Mouse (Mus musculus) c-Kit-positive CD71-positive TER-119-positive erythroid progenitor cells, embryonic 14.5 days (primary cell): ENCODE measurements around the gene Tmem42.

Experiments used
- DNase-seq: peaks from one replicate; pipeline ENCODE4 v3.0.0-alpha.2; 2013; ENCODE audit warnings: low spot score

The Tmem42 gene

DNA sequence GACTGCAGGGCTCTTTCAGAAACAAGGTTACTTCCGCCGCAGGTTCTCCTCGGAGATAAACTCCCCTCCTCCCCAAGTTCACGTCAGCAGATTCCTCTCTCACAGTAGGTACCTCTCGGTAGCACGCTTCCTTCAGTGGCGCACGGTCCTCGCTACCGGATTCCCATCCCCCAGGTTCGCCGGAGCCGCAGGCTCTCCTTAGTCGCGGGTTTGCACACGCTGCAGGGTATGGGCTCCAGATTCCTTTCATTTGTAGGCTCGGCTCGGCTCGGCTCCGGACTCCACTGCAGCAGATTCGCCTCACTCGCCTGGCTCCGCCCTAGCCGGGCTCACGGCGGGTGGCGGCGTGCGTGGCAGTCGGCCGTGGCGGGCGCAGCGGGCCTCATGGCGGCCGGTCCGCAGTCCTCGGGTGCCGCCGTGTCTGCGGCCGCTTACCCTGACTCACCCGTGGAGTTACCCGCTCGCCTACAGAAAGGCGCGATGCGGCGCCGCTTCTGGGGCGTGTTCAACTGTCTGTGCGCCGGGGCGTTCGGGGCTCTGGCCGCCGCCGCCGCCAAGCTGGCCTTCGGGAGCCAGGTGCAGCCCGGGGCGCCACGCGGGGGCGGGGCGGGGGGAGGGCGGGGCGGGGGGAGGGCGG is at the start of gene Tmem42:
TSS of gene Tmem42 (plus strand) at position 332 of the 637 bp plus-strand sequence.
- peak; percentile 71 for DNase-seq

DNA sequence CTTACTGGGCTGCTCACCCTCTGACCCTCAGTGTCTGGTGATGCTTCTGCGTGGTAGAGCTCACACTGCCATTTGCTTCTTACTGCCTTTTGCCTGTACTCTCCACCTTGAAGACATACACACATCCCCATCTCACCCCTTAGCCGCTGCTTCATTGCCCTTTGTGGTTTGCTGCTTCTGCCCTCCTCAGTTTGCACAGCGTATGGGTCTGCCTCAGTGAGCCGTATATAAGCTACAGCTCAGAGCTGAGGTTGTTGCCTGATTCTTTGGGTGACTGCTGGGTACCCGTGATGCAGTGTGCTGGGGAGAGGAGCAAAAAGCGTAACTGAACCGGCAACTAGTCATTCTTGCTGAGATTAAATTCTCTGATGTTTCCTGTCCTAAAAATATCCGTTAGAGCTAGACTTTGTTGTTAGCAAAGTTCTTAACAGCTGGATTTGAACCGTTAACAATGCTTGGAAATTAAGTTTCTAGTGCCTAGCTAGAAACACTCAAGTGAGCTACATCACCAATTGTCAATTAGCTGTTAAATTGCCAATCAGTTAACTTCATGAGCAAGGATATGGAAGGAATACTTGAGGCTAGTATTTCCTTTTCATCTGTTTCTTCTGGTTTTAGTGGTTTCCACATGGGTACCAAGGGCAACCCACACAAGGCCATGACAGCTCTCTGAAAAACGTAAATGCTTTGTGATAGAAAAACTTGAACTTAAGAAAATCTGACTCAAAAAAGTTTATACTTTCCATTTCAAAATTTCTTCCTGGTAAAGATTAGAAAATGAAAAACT is 22.5 kb upstream of the Tmem42 start:
- DNase-seq, result no peak

DNA sequence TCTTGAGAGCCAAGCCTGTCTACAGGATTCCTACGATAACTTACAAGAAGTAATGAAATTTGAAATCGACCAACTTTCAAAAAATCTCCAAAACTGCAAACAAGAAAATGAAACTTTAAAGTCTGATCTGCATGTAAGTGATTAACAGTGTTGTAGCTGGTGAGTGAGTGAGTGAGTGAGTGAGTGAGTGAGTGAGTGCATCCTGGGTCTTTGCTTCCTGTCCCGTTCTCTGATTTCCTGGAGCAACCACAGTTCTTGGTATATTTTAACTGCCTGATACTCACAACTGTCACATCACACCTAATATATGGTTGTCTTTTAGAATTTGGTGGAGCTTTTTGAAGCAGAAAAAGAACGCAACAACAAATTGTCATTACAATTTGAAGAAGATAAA is 21.9 kb upstream of the Tmem42 start:
- DNase-seq, result no peak

DNA sequence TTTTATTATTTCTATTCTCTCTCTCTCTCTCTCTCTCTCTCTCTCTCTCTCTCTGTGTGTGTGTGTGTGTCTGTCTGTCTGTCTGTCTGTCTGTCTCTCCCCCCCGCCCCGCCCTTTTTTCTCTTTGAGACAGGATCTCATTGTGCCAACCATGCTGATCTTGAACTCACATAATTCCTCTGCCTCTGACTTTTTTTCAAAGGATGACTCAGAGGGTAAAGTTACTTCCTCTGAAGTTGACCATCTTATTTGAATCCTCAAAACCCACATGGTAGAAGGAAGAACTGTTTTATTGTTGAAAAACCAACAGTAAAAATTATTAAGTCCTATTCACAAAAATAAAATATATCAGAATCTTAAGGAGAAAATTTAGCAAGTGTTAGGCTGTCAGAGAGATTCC is 16.4 kb upstream of the Tmem42 start:
- DNase-seq, result no peak

DNA sequence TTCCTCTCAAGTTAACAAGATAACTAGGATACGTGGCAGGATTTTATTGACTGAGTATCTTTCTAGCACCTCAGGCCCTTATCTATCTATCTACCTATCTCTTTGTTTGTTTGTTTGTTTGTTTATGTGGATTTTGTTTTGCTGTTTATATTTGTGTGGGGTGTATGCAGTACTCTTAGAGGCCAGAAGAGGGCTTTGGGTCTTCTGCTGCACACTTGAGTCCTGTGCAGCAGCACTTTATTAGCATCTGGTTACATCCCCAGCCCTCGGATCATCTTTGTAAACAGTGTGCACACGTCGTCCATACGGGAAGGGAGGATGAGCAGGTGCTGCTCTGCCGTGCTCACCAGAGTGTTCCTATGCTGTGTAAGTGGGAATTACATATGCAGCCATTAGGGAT is 15.1 kb upstream of the Tmem42 start:
- no peak for DNase-seq

DNA sequence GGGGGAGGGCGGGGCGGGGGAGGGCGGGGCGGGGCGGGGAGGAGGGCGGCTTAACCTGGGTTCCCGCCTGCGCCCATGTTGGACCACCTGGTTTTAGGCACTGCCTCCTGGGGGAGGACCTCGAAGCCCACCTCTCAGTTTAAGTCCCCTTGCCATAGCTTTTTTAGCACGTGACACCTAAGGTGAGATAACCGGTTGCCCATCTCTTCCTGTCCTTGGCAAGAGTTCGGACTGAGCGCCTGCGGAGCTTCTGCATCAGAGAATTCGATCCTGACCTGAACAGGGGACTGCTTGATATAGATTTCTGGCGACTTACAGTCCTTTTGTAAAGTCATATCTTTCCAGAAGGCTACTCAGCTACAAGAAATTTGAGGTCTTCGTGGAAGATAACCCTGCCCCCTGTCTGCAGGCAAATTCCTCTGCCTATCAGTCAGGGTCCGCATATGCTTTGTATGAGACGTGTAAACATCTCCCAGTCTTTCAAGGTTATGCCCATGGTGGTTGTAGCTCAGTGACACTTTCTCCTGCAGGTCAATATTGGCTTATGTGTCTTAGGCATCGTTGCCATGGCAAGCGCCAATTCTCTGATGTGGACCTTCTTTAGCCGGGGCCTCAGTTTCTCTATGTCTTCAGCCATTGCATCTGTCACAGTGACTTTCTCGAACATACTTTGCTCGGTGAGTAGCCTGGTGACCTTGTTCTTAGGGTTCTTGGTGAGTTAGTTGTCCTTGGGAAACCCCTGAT is 682 bp downstream of the Tmem42 start:
- DNase-seq, result peak; percentile 16

DNA sequence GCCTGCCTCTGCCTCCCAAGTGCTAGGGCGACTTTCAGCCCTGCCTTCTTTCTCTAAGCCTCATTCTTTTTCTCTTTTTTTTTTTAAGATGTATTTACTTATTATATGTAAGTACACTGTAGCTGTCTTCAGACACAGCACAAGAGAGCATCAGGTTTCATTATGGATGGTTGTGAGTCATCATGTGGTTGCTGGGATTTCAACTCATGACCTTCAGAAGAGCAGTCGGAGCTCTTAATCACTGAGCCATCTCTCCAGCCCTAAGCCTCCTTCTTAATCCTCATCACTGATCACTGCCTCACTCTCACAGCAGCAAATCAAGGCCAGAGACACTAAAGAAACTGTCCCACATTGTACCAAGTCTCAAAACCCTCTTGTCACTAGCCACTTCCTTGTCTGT is 3.1 kb downstream of the Tmem42 start:
- DNase-seq, result no peak

DNA sequence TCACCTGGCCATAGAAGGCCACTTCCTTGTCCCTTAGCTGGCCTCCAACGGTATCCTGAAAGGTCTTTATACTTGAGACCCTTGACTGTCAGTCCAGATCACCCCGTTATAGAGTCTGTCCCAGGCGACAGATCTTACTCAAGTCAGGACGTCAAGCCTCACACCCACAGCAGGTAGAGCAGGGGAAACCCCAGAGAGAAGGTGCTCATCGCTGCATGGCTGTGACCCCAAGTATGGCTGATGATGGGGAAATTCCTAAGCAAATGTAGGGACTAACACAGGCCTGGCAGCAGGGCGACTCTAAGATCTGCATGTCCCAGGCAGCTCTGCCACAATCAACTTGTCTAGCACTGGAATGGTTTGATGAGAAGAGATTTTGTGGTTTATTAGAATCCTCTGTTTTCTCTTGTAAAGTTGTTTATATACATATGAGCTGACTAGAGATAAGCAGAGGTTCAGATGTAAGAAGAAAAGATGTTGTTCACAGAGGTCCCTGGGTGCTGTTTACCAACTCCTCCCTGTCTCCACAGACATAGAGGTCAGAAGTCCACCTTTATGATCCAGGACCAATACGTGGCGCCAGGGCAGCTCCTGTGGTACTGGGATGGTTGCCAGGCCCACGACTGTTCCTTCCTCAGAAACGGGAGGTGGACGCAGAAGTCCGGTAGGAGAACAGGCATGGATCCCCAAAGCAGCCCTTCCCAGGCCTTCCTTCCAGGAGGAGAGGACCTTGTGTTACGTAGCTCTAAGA is 10.5 kb downstream of the Tmem42 start:
- no peak for DNase-seq

DNA sequence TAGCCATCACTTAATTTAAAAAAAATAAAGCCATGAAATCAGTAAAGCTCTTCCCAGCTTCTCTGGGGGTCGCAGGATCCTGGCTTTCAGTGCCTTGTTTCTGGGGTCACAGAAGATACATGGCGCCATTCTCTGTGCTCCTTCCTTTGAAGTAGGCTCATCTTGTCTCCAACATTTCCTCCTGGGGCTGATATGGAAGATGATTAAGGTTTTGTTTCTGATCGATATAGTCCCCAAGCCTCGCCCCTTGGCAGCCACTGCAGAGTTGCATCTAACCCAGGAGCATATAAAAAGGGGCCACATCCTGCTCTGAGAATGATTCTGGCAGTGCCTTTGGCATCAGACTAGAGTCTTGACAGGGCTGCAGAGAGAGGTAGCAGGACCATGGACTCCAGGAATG is 13.3 kb downstream of the Tmem42 start, which contains the start of gene Tgm4:
TSS of gene Tgm4 (plus strand) at position 301 of the 400 bp plus-strand sequence.
- no peak for DNase-seq

DNA sequence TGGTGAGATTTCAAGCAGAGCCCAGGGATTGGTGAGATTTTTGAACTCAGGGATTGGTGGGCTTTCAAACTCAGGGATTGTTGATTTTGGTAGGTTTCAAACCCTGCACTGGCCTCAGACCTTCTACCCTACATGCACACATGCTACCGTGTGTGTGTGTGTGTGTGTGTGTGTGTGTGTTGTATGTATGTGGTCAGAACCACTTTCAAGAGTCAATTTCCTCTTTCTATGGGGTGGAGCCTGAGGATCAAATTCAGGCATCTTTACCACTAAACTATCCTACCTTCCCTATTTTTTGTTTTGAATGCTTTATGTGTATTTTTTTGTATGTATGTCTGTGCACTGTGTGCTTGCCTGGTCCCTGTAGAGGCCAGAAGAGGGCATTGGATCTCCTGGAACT is 26.5 kb downstream of the Tmem42 start:
- DNase-seq, result no peak

DNA sequence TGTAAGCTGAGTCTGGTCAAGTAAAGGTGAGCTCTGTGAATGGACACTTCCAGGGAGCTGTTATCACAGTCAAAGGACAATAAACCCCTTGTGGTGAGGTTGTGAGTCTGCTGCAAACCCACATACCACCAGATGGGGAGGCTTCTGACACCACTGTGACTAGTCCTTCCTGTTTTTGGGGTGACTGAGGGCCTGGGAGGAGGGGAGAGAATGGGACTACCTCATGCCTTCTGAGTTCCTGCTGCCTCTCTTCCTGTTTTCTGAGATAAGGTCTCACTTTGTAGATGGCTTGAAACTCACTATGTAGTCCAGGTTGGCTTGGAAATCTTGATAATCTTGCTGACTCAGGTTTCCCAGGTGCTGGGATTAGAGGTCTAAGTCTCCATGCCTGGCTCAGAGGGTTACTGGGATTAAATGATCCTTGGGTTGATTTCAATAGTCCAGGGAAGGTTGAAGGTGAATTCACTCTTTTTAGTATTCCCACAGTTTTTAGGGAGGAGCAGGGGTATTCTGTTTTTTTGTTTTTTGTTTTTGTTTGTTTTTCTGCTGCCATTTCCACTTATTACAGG is 37.7 kb downstream of the Tmem42 start:
- DNase-seq, result peak; percentile 4

DNA sequence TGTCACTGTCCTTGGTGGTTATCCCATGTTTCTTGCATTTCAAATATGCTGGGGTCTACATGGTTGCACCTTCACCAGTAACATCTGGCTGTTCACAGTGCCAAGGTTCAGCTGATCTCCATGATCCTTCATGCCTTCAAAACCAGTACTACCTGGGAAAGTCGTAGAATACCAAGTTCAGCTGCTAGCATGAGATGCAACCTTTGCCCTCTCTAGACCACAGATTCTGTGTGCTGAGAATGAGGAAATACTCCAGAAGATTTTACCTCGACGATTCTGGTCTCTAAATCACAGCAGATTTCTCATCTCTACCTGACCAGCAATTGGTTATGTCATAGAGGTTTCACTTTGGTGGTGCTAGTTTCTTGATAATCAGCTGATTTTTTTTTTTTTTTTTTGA is 39.0 kb downstream of the Tmem42 start:
- no peak for DNase-seq
